Mouse (Mus musculus) heart, postnatal 0 days (tissue): ENCODE measurements around the gene Mon2. TPM values are rescaled to one million over a fixed set of nuclear protein-coding genes. Genes with fewer than 3 reads are reported as not detected.

Experiments used
- ATAC-seq: fragments of 200-750 bp; cut with Nextera tagmentation; 2 replicates; pipeline ENCODE4 v1.8.0; 2017; ENCODE audit warnings: low read depth, moderate number of reproducible peaks, moderate library complexity; ENCODE audit not compliant: insufficient read depth
- DNase-seq: peaks from one replicate; pipeline ENCODE4 v3.0.0-alpha.2; 2016; ENCODE audit warnings: low spot score
- H3K27ac ChIP-seq: fragments of 300-500 bp; sonication (generic); 2 replicates; pipeline ENCODE4 v1.5.1; 2014; ENCODE audit warnings: low read depth, mild to moderate bottlenecking
- H3K27me3 ChIP-seq: fragments of 300-500 bp; sonication (generic); 2 replicates; pipeline ENCODE4 v1.6.1; 2014; ENCODE audit warnings: low read length, mixed read lengths; ENCODE audit not compliant: control insufficient read depth, insufficient read depth
- H3K36me3 ChIP-seq: fragments of 300-500 bp; sonication (generic); replicated peaks from 2 replicates; pipeline ENCODE4 v1.6.1; 2014; ENCODE audit warnings: low read length, mixed read lengths; ENCODE audit not compliant: control insufficient read depth, insufficient read depth
- H3K4me1 ChIP-seq: fragments of 300-500 bp; sonication (generic); 2 replicates; pipeline ENCODE4 v1.6.1; 2014; ENCODE audit warnings: antibody characterized with exemption; ENCODE audit not compliant: control insufficient read depth, insufficient read depth
- H3K4me2 ChIP-seq: fragments of 300-500 bp; sonication (generic); 2 replicates; pipeline ENCODE4 v1.6.1; 2014; ENCODE audit warnings: low read depth, mild to moderate bottlenecking, low read length, moderate library complexity
- H3K4me3 ChIP-seq: fragments of 300-500 bp; sonication (generic); 2 replicates; pipeline ENCODE4 v1.5.1; 2014; ENCODE audit warnings: low read depth, low read length
- H3K9ac ChIP-seq: fragments of 300-500 bp; sonication (generic); replicated peaks from 2 replicates; pipeline ENCODE4 v1.6.1; 2014; ENCODE audit warnings: low read depth, low read length, mixed read lengths
- H3K9me3 ChIP-seq: fragments of 300-500 bp; sonication (generic); replicated peaks from 2 replicates; pipeline ENCODE4 v1.6.1; 2016; ENCODE audit warnings: low read length; ENCODE audit not compliant: control insufficient read depth
- CTCF ChIP-seq: IDR thresholded peaks from 2 replicates; pipeline ENCODE4 v1.5.1; 2016; ENCODE audit warnings: antibody characterized with exemption, control low read depth, low read depth
- EP300 ChIP-seq: IDR thresholded peaks from 2 replicates; pipeline ENCODE4 v1.6.1; 2016; ENCODE audit warnings: antibody characterized with exemption, low read depth
- WGBS: fragments of 180-500 bp; shearing (Covaris S2); extraction: QIAGEN DNeasy Blood & Tissue Kit; methylation state at CpG from one replicate; pipeline ENCODE4 v1.1.7; 2014; 5-methylcytosine and 5-hydroxymethylcytosine counted together
- polyA plus RNA-seq: library from polyadenylated mRNA; unstranded; fragments of >200 nt; fragmentation: Nextera tagmentation; extraction: Ambion mirVana; gene quantifications from 2 replicates; pipeline ENCODE4 v1.2.1, GENCODE M21; 2015
- total RNA-seq: library from RNA; depleted of rRNA; stranded (reverse); fragments of >200 nt; gene quantifications from 2 replicates; pipeline ENCODE4 v1.2.3, GENCODE M21; 2014; ENCODE audit warnings: low replicate concordance

Gene Mon2
- total and polyA plus RNA-seq, 2 experiments from 2014 or later = 14.3 to 35.0 TPM

DNA sequence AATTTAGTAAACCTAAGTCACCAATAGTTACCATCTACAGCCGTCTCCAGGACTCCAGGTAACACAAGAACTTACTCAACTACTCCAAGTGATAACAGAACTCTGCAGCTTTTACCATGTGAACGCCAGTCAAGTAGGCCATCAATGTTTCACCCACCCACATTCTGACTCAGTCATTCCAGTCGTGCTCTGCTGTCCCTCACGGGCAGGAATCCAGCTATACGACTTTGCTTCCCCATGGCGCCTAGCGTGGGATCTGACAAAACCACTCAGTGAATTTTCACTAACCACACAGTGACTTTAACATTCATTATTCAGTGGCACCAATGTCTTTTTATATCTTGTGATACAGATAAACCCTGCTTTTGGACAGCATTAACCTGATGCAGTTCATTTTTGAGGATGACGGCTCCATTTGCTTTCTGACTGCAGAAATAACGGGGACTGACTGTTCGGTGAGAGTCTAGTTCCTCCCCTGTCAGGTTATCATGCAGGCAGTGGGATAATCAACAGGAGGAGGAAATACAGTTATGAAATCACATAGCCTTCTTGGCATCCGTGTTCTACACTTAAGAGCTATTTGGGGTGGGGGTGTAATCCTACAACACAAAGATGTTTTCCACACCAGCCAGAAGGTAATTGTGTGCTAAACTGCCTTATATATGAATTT lies 93.3 kb downstream of the Mon2 start:
- Histone ChIP-seq H3K27me3 (no peaks in the 10 kb centered on the region), H3K9ac (peak overlapping the region; percentile 21; the same call in 1 of the 2 replicates), H3K9me3 (no peaks in the 10 kb centered on the region), H3K4me3 (peak overlapping the region; percentile 97), H3K36me3 (peaks cover 12% of the 10 kb centered on the region; the same call in 1 of the 2 replicates), H3K4me2 (peak overlapping the region; percentile 85), H3K27ac (peak overlapping the region; percentile 100), H3K4me1 (peaks cover 25% of the 10 kb centered on the region)
- WGBS = 20% methylated on average over 11 of the region's 11 CpGs
- ATAC-seq (no peak), DNase-seq (peak; percentile 49)
- TF ChIP-seq EP300 (no peak), CTCF (no peak)

DNA sequence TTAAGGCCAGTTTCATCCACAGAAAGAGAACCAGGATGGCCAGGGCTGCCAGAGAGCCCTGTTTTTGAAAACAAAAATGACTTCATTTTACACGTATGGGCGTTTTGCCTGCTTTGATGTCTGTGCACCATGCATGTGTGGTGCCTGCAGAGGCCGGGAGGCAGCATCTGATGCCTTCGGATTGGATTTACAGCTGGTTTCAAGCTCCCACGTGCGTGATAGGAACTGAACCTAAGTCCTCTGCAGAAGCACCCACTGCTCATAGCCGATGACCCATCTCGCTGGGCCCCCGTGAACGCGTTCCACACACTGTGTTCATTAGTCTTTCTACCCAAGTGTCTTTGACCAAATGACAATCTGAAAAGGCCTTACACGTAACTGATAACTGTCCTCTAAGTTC lies 96.2 kb downstream of the Mon2 start:
- 96% methylated on average over 12 of the region's 12 CpGs for WGBS
- H3K9me3 ChIP-seq = no peaks in the 10 kb centered on the region
- ATAC-seq = no peak
- no peak overlapping the region for H3K27ac ChIP-seq
- no peak overlapping the region for H3K4me2 ChIP-seq
- TF ChIP-seq CTCF (no peak), EP300 (no peak)
- H3K4me1 ChIP-seq = peaks cover 17% of the 10 kb centered on the region
- no peaks in the 10 kb centered on the region for H3K27me3 ChIP-seq
- H3K4me3 ChIP-seq = no peak overlapping the region
- H3K9ac ChIP-seq = no peak overlapping the region
- peaks cover 12% of the 10 kb centered on the region; the same call in 1 of the 2 replicates for H3K36me3 ChIP-seq
- no peak for DNase-seq

DNA sequence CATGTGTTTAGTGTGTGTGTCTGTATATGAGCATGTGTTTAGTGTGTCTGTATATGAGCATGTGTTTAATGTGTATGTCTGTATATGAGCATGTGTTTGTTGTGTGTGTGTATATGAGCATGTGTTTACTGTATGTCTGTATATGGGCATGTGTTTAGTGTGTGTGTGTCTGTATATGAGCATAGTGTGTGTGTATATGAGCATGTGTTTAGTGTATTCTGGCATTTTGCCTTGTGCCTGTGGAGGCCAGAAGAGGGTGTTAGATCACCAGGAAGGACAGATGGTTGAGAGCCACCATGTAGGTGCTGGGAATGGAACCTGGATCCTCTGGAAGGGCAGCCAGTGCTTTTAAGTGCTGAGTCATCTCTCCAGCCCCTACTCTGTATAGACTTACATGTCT lies 96.9 kb downstream of the Mon2 start:
- H3K36me3 ChIP-seq = peaks cover 12% of the 10 kb centered on the region; the same call in 1 of the 2 replicates
- no peak overlapping the region for H3K4me2 ChIP-seq
- ATAC-seq (no peak), DNase-seq (no peak)
- H3K27ac ChIP-seq = no peak overlapping the region
- H3K4me1 ChIP-seq = peaks cover 16% of the 10 kb centered on the region
- no peaks in the 10 kb centered on the region for H3K9me3 ChIP-seq
- H3K4me3 ChIP-seq = no peak overlapping the region
- H3K9ac ChIP-seq = no peak overlapping the region
- H3K27me3 ChIP-seq = no peaks in the 10 kb centered on the region
- no peak for TF ChIP-seq EP300
- no peak for TF ChIP-seq CTCF

DNA sequence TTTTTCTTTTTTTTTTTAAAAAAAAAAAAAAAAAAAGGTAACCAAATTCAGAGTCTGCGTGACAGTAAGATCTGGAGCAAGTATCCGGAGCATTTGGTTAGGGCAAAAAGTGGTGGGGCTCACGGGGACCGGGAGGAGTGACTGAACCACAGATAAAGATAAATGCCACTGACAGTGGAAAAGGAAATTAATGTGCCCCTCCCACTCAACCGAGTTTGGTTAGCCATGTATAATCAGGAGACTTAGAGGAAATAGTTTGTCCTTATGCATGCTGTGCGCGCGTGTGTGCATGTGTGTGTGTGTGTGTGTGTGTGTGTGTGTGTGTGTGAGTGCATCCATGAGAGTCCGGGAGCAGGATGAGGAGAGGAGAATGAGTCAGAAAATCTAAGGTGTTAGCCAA lies 100.3 kb downstream of the Mon2 start:
- TF ChIP-seq EP300 = no peak
- no peak for TF ChIP-seq CTCF
- H3K4me2 ChIP-seq = no peak overlapping the region
- no peak for DNase-seq
- H3K9ac ChIP-seq = no peak overlapping the region
- no peak overlapping the region for H3K4me3 ChIP-seq
- no peak for ATAC-seq
- H3K27me3 ChIP-seq = no peaks in the 10 kb centered on the region
- no peaks in the 10 kb centered on the region for H3K9me3 ChIP-seq
- peaks cover 9% of the 10 kb centered on the region; the same call in 1 of the 2 replicates for H3K36me3 ChIP-seq
- 59% methylated on average over 9 of the region's 9 CpGs for WGBS
- H3K4me1 ChIP-seq = no peaks in the 10 kb centered on the region
- H3K27ac ChIP-seq = no peak overlapping the region

DNA sequence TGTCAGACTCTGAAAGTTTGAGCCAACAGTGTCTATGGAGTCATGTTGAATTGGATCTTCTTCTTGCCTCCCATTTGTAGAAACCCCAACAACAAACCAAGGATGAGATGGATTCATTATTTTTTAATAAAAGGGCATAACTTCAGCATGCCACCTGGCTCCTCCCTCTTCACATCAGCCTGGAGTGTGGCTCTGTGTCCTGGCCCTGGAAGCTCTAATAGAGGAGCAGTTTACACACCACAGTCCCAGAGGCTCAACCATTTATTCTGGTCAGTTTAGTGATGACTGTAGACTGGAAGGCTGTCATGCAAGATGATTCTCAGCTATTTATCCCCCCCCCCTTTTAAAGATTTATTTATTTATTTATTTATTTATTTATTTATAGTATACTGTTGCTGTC lies 103.1 kb downstream of the Mon2 start:
- H3K4me3 ChIP-seq = no peak overlapping the region
- no peaks in the 10 kb centered on the region for H3K4me1 ChIP-seq
- no peak overlapping the region for H3K27ac ChIP-seq
- no peaks in the 10 kb centered on the region for H3K27me3 ChIP-seq
- no peaks in the 10 kb centered on the region for H3K9me3 ChIP-seq
- ATAC-seq = no peak
- DNase-seq = no peak
- TF ChIP-seq CTCF (no peak), EP300 (no peak)
- H3K36me3 ChIP-seq = no peaks in the 10 kb centered on the region
- no peak overlapping the region for H3K9ac ChIP-seq
- no peak overlapping the region for H3K4me2 ChIP-seq

DNA sequence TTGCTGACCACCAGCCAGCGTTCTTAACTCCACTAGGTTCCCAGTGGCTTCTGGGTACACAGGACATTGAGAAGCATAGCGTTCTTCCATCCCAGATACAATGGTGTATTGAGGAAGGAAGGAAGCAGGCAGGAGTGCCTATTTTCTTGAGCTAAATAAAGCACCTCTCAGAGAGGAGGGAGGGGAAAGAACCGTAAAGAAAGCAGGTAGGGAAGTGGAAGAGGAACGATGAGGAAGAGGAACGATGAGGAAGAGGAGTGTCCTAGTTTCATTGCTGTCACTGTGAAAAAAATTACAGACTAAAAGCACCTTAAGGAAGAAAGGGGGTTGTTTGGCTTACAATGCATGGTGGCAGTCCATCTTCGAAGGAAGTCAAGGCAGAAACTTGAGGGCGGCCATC lies 106.1 kb downstream of the Mon2 start:
- no peak overlapping the region for H3K4me2 ChIP-seq
- no peaks in the 10 kb centered on the region for H3K4me1 ChIP-seq
- no peak for DNase-seq
- WGBS = 77% methylated on average over 7 of the region's 7 CpGs
- no peak overlapping the region for H3K27ac ChIP-seq
- H3K36me3 ChIP-seq = no peaks in the 10 kb centered on the region
- no peak overlapping the region for H3K9ac ChIP-seq
- no peaks in the 10 kb centered on the region for H3K27me3 ChIP-seq
- TF ChIP-seq EP300 = no peak
- no peak for TF ChIP-seq CTCF
- H3K4me3 ChIP-seq = no peak overlapping the region
- ATAC-seq = no peak
- no peaks in the 10 kb centered on the region for H3K9me3 ChIP-seq
